Mouse (Mus musculus) stomach, embryonic 16.5 days (tissue): ENCODE measurements around the gene Slc4a1ap. TPM values are rescaled to one million over a fixed set of nuclear protein-coding genes. Genes with fewer than 3 reads are reported as not detected.
"Not testable (repeated sequence)": the region's sequence is repeated elsewhere in the genome, so short reads cannot be mapped to it uniquely, and the experiment has no call there.

Experiments used
- ATAC-seq: fragments of 200-750 bp; cut with Nextera tagmentation; 2 replicates; pipeline ENCODE4 v1.8.0; 2017; ENCODE audit warnings: moderate number of reproducible peaks, moderate TSS enrichment; ENCODE audit not compliant: insufficient read depth, low FRiP score
- H3K27ac ChIP-seq: fragments of 300-500 bp; sonication (generic); 2 replicates; pipeline ENCODE4 v1.5.1; 2014; ENCODE audit warnings: low read length
- H3K27me3 ChIP-seq: fragments of 300-500 bp; sonication (generic); 2 replicates; pipeline ENCODE4 v1.6.1; 2014; ENCODE audit warnings: low read length, control low read depth, mixed read lengths; ENCODE audit not compliant: control insufficient read depth, insufficient read depth
- H3K36me3 ChIP-seq: fragments of 300-500 bp; sonication (generic); 2 replicates; pipeline ENCODE4 v1.6.1; 2014; ENCODE audit warnings: low read length; ENCODE audit not compliant: control insufficient read depth, insufficient read depth
- H3K4me1 ChIP-seq: fragments of 300-500 bp; sonication (generic); 2 replicates; pipeline ENCODE4 v1.6.1; 2014; ENCODE audit warnings: low read length, control low read depth, mixed read lengths; ENCODE audit not compliant: control insufficient read depth, insufficient read depth
- H3K4me2 ChIP-seq: fragments of 300-500 bp; sonication (generic); 2 replicates; pipeline ENCODE4 v1.6.1; 2014; ENCODE audit warnings: low read depth, low read length, mixed read lengths
- H3K4me3 ChIP-seq: fragments of 300-500 bp; sonication (generic); replicated peaks from 2 replicates; pipeline ENCODE4 v1.5.1; 2014; ENCODE audit warnings: mild to moderate bottlenecking, low read length
- H3K9ac ChIP-seq: fragments of 300-500 bp; sonication (generic); 2 replicates; pipeline ENCODE4 v1.6.1; 2014; ENCODE audit warnings: low read length
- H3K9me3 ChIP-seq: fragments of 300-500 bp; sonication (generic); replicated peaks from 2 replicates; pipeline ENCODE4 v1.6.1; 2016; ENCODE audit warnings: low read length, control low read depth; ENCODE audit not compliant: control insufficient read depth
- WGBS: fragments of 180-500 bp; shearing (Covaris S2); extraction: QIAGEN DNeasy Blood & Tissue Kit; methylation state at CpG from one replicate; pipeline ENCODE4 v1.1.7; 2014; 5-methylcytosine and 5-hydroxymethylcytosine counted together
- polyA plus RNA-seq: library from polyadenylated mRNA; unstranded; fragments of >200 nt; fragmentation: Nextera tagmentation; extraction: Ambion mirVana; gene quantifications from 2 replicates; pipeline ENCODE4 v1.2.1, GENCODE M21; 2015

Gene Slc4a1ap
- polyA plus RNA-seq, 1 experiment from 2014 or later = 24.0 TPM

GRCm38 (mm10) chr5:31512481-31512880 lies 14.3 kb upstream of the Slc4a1ap start:
- Histone ChIP-seq H3K9me3 (no peaks in the 10 kb centered on the region), H3K9ac (no peak overlapping the region), H3K27ac (no peak overlapping the region), H3K4me1 (no peaks in the 10 kb centered on the region), H3K27me3 (no peaks in the 10 kb centered on the region), H3K36me3 (peaks cover 19% of the 10 kb centered on the region), H3K4me2 (no peak overlapping the region), H3K4me3 (no peak overlapping the region)
- WGBS = 76% methylated on average over 1 of the region's 1 CpGs
- ATAC-seq = no peak

GRCm38 (mm10) chr5:31520556-31520955 lies 6.2 kb upstream of the Slc4a1ap start:
- H3K4me2 ChIP-seq = no peak overlapping the region
- no peaks in the 10 kb centered on the region for H3K9me3 ChIP-seq
- H3K27ac ChIP-seq = no peak overlapping the region
- no peak for ATAC-seq
- H3K27me3 ChIP-seq = no peaks in the 10 kb centered on the region
- peaks cover 6% of the 10 kb centered on the region for H3K36me3 ChIP-seq
- WGBS = 88% methylated on average over 6 of the region's 6 CpGs
- H3K9ac ChIP-seq = no peak overlapping the region
- peaks cover under 1% of the 10 kb centered on the region; the same call in 1 of the 2 replicates for H3K4me1 ChIP-seq
- no peak overlapping the region for H3K4me3 ChIP-seq

- no peaks in the 10 kb centered on the region for H3K27me3 ChIP-seq
- H3K4me3 ChIP-seq = peak overlapping the region; percentile 95
- peaks cover 10% of the 10 kb centered on the region for H3K4me1 ChIP-seq
- peak; percentile 44; the same call in 1 of the 2 replicates for ATAC-seq
- no peaks in the 10 kb centered on the region for H3K9me3 ChIP-seq
- H3K4me2 ChIP-seq = peak overlapping the region; percentile 88
- no peaks in the 10 kb centered on the region for H3K36me3 ChIP-seq
- WGBS = 3% methylated on average over 40 of the region's 40 CpGs
- H3K27ac ChIP-seq = peak overlapping the region; percentile 90; the same call in 1 of the 2 replicates
- H3K9ac ChIP-seq = peak overlapping the region; percentile 93
Measured at GRCm38 (mm10) chr5:31527117-31527680, 404 bp downstream of the Slc4a1ap start.

- H3K27me3 ChIP-seq, H3K36me3 ChIP-seq, H3K9me3 ChIP-seq, ATAC-seq: not testable (repeated sequence)
- Histone ChIP-seq H3K27ac (peak within 1 kb of the TSS; percentile 90; the same call in 1 of the 2 replicates), H3K9ac (peak within 1 kb of the TSS; percentile 93), H3K4me2 (peak within 1 kb of the TSS; percentile 88), H3K4me3 (peak within 1 kb of the TSS; percentile 95), H3K4me1 (peaks cover 10% of the 10 kb centered on the region)
- 73% methylated on average over 11 of the region's 11 CpGs for WGBS
Measured at GRCm38 (mm10) chr5:31527707-31528106, 912 bp downstream of the Slc4a1ap start, which contains the start of gene Supt7l. TSS of gene Supt7l (minus strand) at chr5:31527807.

- H3K9ac ChIP-seq = no peak overlapping the region
- ATAC-seq = no peak
- peaks cover 10% of the 10 kb centered on the region for H3K4me1 ChIP-seq
- H3K4me2 ChIP-seq = no peak overlapping the region
- H3K9me3 ChIP-seq = no peaks in the 10 kb centered on the region
- H3K36me3 ChIP-seq = no peaks in the 10 kb centered on the region; the same call in 1 of the 2 replicates
- H3K27ac ChIP-seq = no peak overlapping the region
- 50% methylated on average over 2 of the region's 2 CpGs for WGBS
- H3K4me3 ChIP-seq = no peak overlapping the region
- H3K27me3 ChIP-seq = no peaks in the 10 kb centered on the region
Measured at GRCm38 (mm10) chr5:31528560-31528959, 1.8 kb downstream of the Slc4a1ap start.

- H3K4me1 ChIP-seq = no peaks in the 10 kb centered on the region
- H3K27ac ChIP-seq = no peak overlapping the region
- no peak for ATAC-seq
- WGBS = 93% methylated on average over 2 of the region's 2 CpGs
- H3K4me2 ChIP-seq = no peak overlapping the region
- no peaks in the 10 kb centered on the region for H3K27me3 ChIP-seq
- peaks cover 11% of the 10 kb centered on the region; the same call in 1 of the 2 replicates for H3K36me3 ChIP-seq
- H3K9ac ChIP-seq = no peak overlapping the region
- no peak overlapping the region for H3K4me3 ChIP-seq
- no peaks in the 10 kb centered on the region for H3K9me3 ChIP-seq
Measured at GRCm38 (mm10) chr5:31535228-31535627, 8.4 kb downstream of the Slc4a1ap start.

- Histone ChIP-seq H3K4me1 (no peaks in the 10 kb centered on the region), H3K9ac (no peak overlapping the region), H3K27me3 (no peaks in the 10 kb centered on the region), H3K4me2 (no peak overlapping the region), H3K36me3 (0 out of 2 replicates have a peak, but pooled peaks cover under 1% of the 10 kb centered on the region), H3K27ac (no peak overlapping the region), H3K4me3 (no peak overlapping the region), H3K9me3 (no peaks in the 10 kb centered on the region)
- WGBS = 56% methylated on average over 1 of the region's 1 CpGs
- no peak for ATAC-seq
Measured at GRCm38 (mm10) chr5:31559401-31559800, 32.6 kb downstream of the Slc4a1ap start.

- no peaks in the 10 kb centered on the region for H3K36me3 ChIP-seq
- H3K4me2 ChIP-seq = no peak overlapping the region
- no peak overlapping the region for H3K9ac ChIP-seq
- no peaks in the 10 kb centered on the region for H3K4me1 ChIP-seq
- 97% methylated on average over 2 of the region's 2 CpGs for WGBS
- ATAC-seq = no peak
- no peak overlapping the region for H3K4me3 ChIP-seq
- H3K9me3 ChIP-seq = no peaks in the 10 kb centered on the region
- no peaks in the 10 kb centered on the region for H3K27me3 ChIP-seq
- no peak overlapping the region for H3K27ac ChIP-seq
Measured at GRCm38 (mm10) chr5:31560352-31560751, 33.6 kb downstream of the Slc4a1ap start.

- Histone ChIP-seq H3K27ac (no peak overlapping the region), H3K27me3 (no peaks in the 10 kb centered on the region), H3K4me1 (no peaks in the 10 kb centered on the region), H3K36me3 (no peaks in the 10 kb centered on the region), H3K4me2 (no peak overlapping the region), H3K4me3 (no peak overlapping the region), H3K9me3 (no peaks in the 10 kb centered on the region), H3K9ac (no peak overlapping the region)
- 72% methylated on average over 7 of the region's 7 CpGs for WGBS
- no peak for ATAC-seq
Measured at GRCm38 (mm10) chr5:31562036-31562666, 35.4 kb downstream of the Slc4a1ap start.
